Mouse (Mus musculus) heart, postnatal 4 days (tissue): Measurements from ENCODE around the gene Zkscan1. TPM values are rescaled to one million over a fixed set of nuclear protein-coding genes. Genes with fewer than 3 reads are reported as not detected.
A peak's percentile ranks its signal among the peaks of the same experiment; 100 is the strongest.

Experiments used
- DNase-seq: peaks from one replicate; pipeline ENCODE4 v3.0.0; 2021
- total RNA-seq, 2 experiments: library from RNA; stranded (reverse); gene quantifications; 2 replicates each; pipeline ENCODE4 v1.2.3; 2021

Zkscan1 gene
- total RNA-seq, 2 experiments from 2014 or later: 22.6 to 25.0 TPM

DNA sequence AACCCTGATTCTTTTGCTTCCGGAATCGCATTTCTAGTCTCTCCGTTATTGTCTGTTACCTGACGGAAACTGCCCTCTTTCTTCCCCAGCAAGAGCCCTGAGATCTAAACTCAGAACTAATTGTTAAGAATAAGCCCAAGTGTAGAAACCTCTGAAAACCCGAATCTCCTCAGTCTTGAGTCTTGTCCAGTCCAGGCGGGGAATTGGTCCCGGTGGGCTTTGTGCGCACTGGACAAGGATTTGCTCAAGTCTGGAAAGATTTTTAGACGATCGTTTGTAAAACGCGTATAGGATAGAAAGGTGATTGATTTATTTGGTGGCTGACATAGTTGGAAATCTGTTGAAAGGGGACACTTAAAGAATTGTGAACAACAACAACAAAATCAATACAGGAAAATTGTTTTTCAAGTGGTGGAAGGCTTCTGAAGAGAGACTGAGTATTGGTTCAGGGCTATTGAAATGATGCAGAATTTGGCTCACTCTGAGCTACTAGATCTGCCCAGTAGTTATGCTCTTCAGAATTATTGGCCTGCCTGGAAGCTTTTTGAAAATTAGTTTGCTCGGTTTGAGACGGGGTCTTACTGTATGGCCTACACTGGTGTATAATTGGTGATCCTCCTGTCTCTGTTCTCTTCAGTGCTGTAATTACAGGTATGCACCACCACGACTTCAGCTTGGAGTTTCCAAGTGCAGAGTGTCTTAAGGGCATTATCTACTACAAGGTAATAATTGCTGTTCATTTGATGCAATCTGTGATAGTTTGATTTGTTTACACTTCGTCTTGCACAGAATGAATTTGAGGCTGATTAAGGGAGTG lies 32.5 kb downstream of the Zkscan1 start:
- no peak for DNase-seq

GRCm38 (mm10) chr5:138118041-138118440 lies 33.2 kb downstream of the Zkscan1 start:
- no peak for DNase-seq

DNA sequence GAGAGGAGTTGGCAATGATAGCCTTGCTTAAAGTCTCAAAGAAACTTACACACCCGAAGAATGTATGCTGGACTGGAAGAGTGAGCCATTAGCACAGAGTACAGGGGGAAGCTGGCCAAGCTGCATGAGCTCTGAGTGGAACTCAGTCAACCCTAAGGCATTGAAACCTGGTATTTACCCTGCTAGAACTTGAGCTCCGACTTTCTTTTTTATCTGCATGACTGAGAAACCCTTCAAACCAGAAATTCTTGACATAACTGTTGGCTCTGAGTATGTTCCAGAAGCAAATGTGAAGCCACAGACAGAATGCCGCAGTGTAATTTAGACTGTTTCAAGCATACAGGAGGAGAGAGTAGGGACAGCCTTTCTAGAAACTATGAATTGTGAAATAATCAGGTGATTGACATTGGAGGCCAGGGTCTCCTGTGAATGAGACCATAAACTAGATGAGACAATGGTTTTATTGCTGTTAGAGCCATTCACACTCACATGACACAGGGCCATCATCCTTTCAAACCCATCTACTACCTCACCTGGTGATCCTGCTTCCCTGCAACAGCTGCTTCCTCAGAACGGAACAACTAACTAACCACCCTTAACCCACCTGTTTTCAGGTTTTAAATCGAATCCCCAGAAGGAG lies 47.7 kb downstream of the Zkscan1 start:
- no peak for DNase-seq

DNA sequence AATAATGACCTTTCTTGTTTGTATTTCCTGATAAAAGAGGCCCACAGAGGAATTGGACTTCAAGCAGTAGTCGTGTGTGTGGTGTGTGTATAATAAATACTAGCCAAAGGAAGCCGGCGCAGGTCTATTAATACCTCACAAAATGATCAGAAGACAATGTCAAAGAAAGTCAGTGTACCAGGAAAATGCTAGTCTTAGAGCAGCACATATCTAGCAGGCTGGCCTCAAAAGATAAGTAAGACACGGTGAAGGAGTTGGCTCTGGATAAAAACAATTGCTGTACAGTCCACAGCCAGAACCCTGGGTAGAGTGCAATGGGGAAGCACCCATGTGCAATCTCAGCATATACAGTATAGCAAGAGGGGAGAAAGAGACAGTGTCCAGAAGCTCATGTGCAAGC lies 52.4 kb downstream of the Zkscan1 start:
- no peak for DNase-seq

- DNase-seq: peak; percentile 21
Measured at GRCm38 (mm10) chr5:138137935-138138549, 53.2 kb downstream of the Zkscan1 start.

- DNase-seq: no peak
Measured at GRCm38 (mm10) chr5:138138585-138138984, 53.7 kb downstream of the Zkscan1 start.

DNA sequence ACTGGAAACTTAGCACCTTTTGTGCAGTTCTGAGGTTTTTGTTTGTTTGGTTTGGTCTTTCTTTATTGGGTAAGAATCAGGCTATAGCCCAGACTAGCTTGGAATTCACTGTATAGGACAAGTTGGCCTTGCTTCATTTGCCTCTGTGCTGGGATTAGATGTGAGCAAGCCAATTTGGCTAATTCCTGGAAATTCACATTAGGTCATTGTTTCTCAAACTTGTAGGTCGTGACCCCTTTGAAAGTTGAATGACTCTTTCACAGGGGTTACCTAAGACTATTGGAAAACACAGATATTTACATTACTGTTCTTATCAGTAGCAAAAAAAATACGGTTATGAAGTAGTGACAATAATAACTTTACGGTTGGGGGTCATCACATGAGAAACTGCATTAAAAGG lies 69.5 kb downstream of the Zkscan1 start:
- no peak for DNase-seq

DNA sequence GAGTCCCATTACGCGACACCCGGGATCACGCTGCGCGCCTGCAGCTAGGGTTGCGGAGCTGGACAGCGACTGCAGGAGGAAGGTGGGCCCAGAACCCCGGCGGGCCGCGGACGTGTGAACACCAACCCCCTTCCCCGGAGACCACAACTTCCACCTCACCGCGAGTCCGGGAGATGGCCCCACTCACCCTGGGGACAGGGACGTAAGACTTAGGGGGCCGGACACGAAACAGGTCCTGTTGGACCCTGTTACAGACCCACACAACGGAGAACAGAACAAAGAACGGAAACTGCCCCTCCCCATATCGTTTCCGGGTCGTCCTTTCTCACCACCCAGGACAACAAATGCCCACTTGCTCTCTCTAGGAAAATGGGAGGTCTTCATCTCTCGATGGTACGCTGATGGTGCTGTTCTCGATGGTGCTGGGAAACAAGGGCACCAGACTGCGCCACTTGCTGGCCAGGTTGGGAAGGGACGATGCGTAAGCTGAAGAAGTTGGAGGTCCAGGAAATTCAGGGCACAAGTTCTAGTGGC lies 70.6 kb downstream of the Zkscan1 start, which contains the start of gene Zfp113:
TSS of gene Zfp113 (minus strand) at position 302 of the 534 bp plus-strand sequence.
- DNase-seq: peak; percentile 88

Other genes with a start within 250 kb of the Zkscan1 start
- 1 to 10 TPM in 1 of 2 experiments, under 1 TPM in 1; 0.71 to 2.4 TPM for gene Pilra, start 248.8 kb upstream of the Zkscan1 start, total RNA-seq
- under 1 TPM in 1 of 2 experiments, not detected in 1; 0.38 TPM for gene Pilrb1, start 227.0 kb upstream of the Zkscan1 start, total RNA-seq
- gene Pilrb2, start 213.3 kb upstream of the Zkscan1 start, total RNA-seq: 1 to 10 TPM in 1 of 2 experiments, not detected in 1; 1.0 TPM
- under 1 TPM; 0.09 to 0.17 TPM for gene Cyp3a13, start 163.5 kb upstream of the Zkscan1 start, total RNA-seq
- gene Gjc3, start 122.0 kb upstream of the Zkscan1 start, total RNA-seq: under 1 TPM; 0.29 to 0.61 TPM
- not detected for gene Azgp1, start 103.6 kb upstream of the Zkscan1 start, total RNA-seq
- not detected for gene Smok3a, start 63.8 kb upstream of the Zkscan1 start, total RNA-seq
- not detected for gene Smok3b, start 63.7 kb upstream of the Zkscan1 start, total RNA-seq
- gene Smok3c, start 31.9 kb upstream of the Zkscan1 start, total RNA-seq: not detected
- 10 to 100 TPM; 20.8 to 22.7 TPM for gene Zscan21, start 31.8 kb downstream of the Zkscan1 start, total RNA-seq
- gene Zfp113, start 70.7 kb downstream of the Zkscan1 start, total RNA-seq: 10 to 100 TPM in 1 of 2 experiments, 1 to 10 TPM in 1; 7.6 to 10.6 TPM
- 100 to 1,000 TPM; 134 to 143 TPM for gene Cops6, start 76.0 kb downstream of the Zkscan1 start, total RNA-seq
- 10 to 100 TPM; 14.0 to 16.7 TPM for gene Ap4m1, start 86.9 kb downstream of the Zkscan1 start, total RNA-seq
- 10 to 100 TPM; 80.5 to 86.4 TPM for gene Mcm7, start 87.3 kb downstream of the Zkscan1 start, total RNA-seq
- gene Taf6, start 102.4 kb downstream of the Zkscan1 start, total RNA-seq: 10 to 100 TPM; 27.7 to 28.8 TPM
- gene Cnpy4, start 102.4 kb downstream of the Zkscan1 start, total RNA-seq: 1 to 10 TPM; 8.9 to 9.4 TPM
- 1 to 10 TPM; 4.3 to 4.6 TPM for gene Mblac1, start 109.2 kb downstream of the Zkscan1 start, total RNA-seq
- under 1 TPM in 1 of 2 experiments, not detected in 1; 0.14 TPM for gene Nxpe5, start 140.8 kb downstream of the Zkscan1 start, total RNA-seq
- gene Lamtor4, start 170.4 kb downstream of the Zkscan1 start, total RNA-seq: 10 to 100 TPM; 59.2 to 66.4 TPM
- 1 to 10 TPM; 7.9 to 8.2 TPM for gene BC037034, start 178.9 kb downstream of the Zkscan1 start, total RNA-seq
- under 1 TPM; 0.36 to 0.76 TPM for gene Gal3st4, start 187.8 kb downstream of the Zkscan1 start, total RNA-seq
- not detected for gene Gm43720, start 194.9 kb downstream of the Zkscan1 start, total RNA-seq
- gene Gpc2, start 194.9 kb downstream of the Zkscan1 start, total RNA-seq: 1 to 10 TPM; 2.3 to 2.5 TPM
- gene Stag3, start 195.2 kb downstream of the Zkscan1 start, total RNA-seq: 1 to 10 TPM in 1 of 2 experiments, under 1 TPM in 1; 0.26 to 1.3 TPM